Mouse (Mus musculus) lung, adult 2 months (tissue): ENCODE measurements around the gene Map4. TPM values are rescaled to one million over a fixed set of nuclear protein-coding genes. Genes with fewer than 3 reads are reported as not detected.

Experiments
- DNase-seq: peaks from one replicate; pipeline ENCODE4 v3.0.0; 2022
- H3K4me1 ChIP-seq: fragments of 200-500 bp; 2 replicates; pipeline ENCODE4 v1.6.1; 2011; ENCODE audit warnings: low read length; ENCODE audit not compliant: control insufficient read depth, insufficient read depth
- H3K4me3 ChIP-seq: fragments of 200-500 bp; replicated peaks from 2 replicates; pipeline ENCODE3; 2011; ENCODE audit warnings: low read depth, mild to moderate bottlenecking, control low read depth, low read length; ENCODE audit errors: extremely low read depth
- CTCF ChIP-seq: fragments of 200-500 bp; IDR thresholded peaks from 2 replicates; pipeline ENCODE4 v1.5.1; 2011; ENCODE audit warnings: mild to moderate bottlenecking, low read length, control low read depth; ENCODE audit not compliant: insufficient read depth
- POLR2A ChIP-seq: fragments of 200-500 bp; IDR thresholded peaks from 2 replicates; pipeline ENCODE4 v1.6.1; 2011; ENCODE audit warnings: low read depth, mild to moderate bottlenecking, control low read depth, low read length, borderline replicate concordance; ENCODE audit errors: extremely low read depth
- WGBS: fragments of 180-500 bp; shearing (Covaris S2); methylation state at CpG from one replicate; pipeline ENCODE4 v1.1.7; 2018; 5-methylcytosine and 5-hydroxymethylcytosine counted together
- polyA plus RNA-seq: library from polyadenylated mRNA; depleted of rRNA; stranded (reverse); fragments of >200 nt; gene quantifications from 2 replicates; pipeline ENCODE4 v1.2.3, GENCODE M21; 2012

The Map4 gene
- polyA plus RNA-seq, 1 experiment: 275 TPM

DNA sequence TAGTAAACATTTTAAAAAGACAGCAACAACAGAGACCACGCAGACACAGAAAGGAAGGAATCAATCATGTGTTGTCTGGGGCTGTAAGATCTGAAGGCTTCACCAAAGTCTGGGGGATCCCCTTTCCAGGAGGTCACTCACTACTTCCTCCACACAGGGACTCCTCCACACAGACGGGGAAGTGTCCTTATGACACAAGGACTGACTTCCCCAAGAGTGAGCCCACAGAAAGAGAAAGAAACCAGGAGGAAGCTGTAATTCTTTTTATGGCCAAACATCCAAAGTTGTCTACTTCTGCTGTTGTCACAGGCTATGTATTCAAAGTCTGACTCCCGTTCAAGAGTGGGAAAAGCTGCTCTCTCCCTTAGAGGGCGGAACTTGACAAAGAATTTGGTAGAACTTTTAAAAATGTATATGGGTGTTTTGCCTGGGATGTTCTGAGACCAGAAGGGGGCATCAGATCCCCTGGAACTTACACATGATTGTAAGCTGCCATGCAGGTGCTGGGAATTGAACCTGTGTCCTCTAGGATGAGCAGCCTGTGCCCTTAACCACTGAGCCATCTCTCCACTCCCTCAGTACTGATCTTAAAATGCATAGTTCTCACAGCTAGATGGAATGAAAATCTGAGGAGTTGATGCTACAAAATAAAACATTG is 16.9 kb upstream of the Map4 start:
- H3K4me1 ChIP-seq: no peaks in the 10 kb centered on the region
- 37% methylated on average over 4 of the region's 4 CpGs for WGBS
- DNase-seq: no peak
- no peak for TF ChIP-seq CTCF
- TF ChIP-seq POLR2A: no peak
- H3K4me3 ChIP-seq: no peak overlapping the region

DNA sequence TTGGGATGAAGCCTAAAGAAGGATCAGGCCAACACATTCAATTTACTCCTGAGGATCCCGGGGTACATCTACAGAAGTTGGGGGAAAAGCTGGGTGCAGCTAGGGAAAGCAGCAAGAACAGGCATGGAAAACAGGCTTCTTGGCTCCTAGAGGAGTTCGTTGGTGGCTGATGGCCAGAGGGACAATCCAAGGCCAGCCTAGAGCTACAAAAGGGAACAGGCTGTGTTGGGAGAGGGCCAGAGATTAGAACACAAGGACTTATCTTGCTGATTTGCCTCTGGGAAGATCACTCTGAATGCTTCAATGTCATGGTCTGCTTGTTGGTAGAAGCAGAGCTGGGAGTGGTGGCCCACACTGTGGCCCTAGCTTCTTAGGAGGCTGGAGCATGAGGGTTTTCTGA is 13.3 kb upstream of the Map4 start:
- 71% methylated on average over 2 of the region's 2 CpGs for WGBS
- no peak for DNase-seq
- no peaks in the 10 kb centered on the region for H3K4me1 ChIP-seq
- no peak for TF ChIP-seq POLR2A
- no peak for TF ChIP-seq CTCF
- no peak overlapping the region for H3K4me3 ChIP-seq

DNA sequence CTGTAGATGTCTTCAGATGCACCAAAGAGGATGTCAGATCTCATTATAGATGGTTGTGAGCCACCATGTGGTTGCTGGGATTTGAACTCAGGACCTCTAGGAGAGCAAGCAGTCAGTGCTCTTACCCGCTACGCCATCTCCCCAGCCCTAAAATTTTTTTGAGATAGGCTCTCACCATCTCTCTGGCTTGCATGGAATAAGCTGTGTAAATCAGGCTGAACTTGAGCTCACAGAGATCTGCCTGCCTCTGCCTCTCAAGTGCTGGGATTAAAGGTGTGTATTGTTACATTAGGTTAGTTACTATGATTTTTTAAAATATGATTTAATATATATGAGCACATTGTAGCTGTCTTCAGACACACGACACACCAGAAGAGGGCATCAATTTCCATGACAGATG is 2.1 kb upstream of the Map4 start:
- TF ChIP-seq POLR2A (no peak), CTCF (no peak)
- WGBS: 97% methylated on average over 3 of the region's 3 CpGs

DNA sequence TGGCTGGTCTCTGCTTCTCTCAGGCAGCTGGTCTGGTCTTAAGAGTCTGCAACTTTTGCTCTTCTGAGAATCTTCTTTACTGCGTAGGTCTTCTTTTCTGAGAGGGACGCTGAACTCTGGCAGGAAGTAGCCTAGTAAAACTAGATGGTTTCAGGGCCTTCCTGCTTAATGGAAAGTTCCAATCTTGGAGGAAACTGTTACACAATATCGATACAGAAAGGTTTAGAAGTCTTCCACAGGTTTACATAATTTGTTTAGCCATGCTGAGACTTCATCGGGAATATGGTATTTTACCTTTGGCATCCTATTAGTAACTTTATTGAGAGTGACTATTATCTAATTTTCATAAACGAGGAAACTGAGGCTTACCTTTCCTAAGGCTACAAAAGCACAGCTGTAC is 1.2 kb upstream of the Map4 start:
- H3K4me1 ChIP-seq: 0 out of 2 replicates have a peak, but pooled peaks cover 2% of the 10 kb centered on the region
- WGBS: 86% methylated on average over 5 of the region's 5 CpGs
- TF ChIP-seq CTCF: no peak
- no peak for TF ChIP-seq POLR2A
- H3K4me3 ChIP-seq: no peak overlapping the region
- DNase-seq: no peak

More for the DNA sequence above, 2.1 kb upstream of the Map4 start:
- no peak overlapping the region for H3K4me3 ChIP-seq
- H3K4me1 ChIP-seq: 0 out of 2 replicates have a peak, but pooled peaks cover 2% of the 10 kb centered on the region
- no peak for DNase-seq

DNA sequence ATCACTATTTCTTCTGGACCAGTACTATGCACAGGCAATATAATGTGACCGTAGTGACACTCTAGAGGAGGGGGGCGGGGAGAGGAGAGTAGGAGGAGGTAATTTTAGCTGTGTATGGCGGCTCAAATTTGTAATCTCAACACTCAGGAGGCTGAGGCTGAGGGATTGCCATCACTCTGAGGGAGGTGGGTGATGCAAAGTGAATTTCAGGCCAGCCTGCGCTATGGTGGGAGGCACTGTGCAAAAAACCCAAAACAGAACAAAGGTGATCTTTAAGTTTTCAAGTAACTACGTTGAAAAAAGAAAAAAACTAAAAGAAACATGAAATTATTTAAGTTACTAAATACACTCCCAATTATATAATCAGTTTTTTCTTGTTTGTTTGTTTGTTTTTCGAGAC is 508 bp upstream of the Map4 start:
- H3K4me3 ChIP-seq: no peak overlapping the region

DNA sequence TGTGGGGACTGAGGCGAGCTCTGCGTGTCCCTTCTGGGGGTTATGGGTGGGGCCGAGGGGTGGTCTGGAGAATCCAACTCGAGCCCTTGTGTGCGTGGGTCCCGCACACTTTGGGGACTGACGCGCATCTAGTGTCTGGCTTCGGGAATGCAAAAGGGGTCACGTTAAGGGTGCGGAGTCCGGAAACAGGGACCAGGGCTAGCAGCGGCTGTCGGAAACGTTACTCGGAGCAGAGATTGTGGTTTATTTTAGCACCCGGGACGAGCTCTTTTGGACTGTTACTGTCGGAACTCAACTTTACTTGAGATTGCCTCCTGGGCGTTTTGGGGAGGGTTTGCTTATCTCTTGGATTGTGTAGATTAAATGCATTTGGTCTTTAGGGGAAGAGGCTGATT is 1.1 kb downstream of the Map4 start:
- 0 out of 2 replicates have a peak, but pooled peaks cover 2% of the 10 kb centered on the region for H3K4me1 ChIP-seq
- WGBS: 0% methylated on average over 20 of the region's 20 CpGs
- no peak for DNase-seq
- peak overlapping the region; percentile 67 for H3K4me3 ChIP-seq
- TF ChIP-seq POLR2A (0 out of 2 replicates have a peak, but pooled peaks have one; percentile 14), CTCF (no peak)

More for the DNA sequence above, 508 bp upstream of the Map4 start:
- TF ChIP-seq CTCF (no peak), POLR2A (no peak)
- 66% methylated on average over 6 of the region's 6 CpGs for WGBS
- no peak for DNase-seq
- 0 out of 2 replicates have a peak, but pooled peaks cover 2% of the 10 kb centered on the region for H3K4me1 ChIP-seq

DNA sequence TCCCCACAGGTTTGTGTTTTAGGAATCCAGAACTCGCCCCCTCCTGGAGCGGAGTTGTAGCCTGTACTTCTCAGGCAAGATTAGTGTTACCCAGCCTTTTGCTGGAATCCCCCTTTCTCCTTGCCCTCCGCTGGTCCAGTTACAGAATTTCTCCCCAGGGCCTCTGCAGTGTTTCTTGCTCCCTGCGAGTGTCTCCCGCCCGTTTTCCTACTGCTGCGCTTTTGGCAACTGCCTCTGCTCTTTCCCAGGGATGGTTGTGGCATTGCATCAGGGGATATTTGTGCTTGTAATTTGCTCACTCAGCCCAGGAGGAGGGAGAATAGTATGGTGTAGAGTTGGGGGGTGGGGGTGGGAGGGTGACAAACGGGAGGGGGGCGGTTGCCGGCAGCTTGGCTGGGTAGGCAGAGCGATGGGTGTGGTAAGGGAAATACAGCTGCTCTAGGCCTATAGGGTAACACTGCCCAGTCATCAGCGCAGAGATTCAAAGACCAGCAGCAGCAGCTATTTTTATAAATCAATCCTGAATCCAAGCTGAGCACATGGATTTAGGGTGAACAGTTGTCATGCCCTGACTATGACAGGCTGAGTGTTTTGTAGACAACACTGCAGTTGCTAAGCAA is 1.6 kb downstream of the Map4 start:
- peak; percentile 41 for DNase-seq

DNA sequence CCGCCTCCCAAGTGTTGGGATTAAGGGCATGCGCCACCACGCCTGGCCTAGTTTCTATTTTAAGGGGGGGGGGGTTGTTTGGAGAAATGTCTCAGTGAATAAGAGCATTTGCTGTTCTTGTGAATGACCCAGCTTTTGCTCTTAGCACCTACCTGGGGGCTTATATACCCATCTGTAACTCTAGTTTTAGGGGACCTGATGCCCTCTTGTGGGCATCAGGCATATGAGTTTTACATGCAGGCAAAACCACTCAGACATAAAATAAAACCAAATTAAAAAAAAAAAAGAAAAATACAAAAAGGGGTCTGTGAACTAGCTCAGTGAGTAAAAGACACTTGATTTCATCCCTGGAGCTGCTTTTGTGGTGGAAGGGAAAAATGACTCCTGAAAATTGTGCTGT is 8.1 kb downstream of the Map4 start:
- DNase-seq: no peak
- TF ChIP-seq POLR2A: no peak
- no peak for TF ChIP-seq CTCF
- H3K4me1 ChIP-seq: no peaks in the 10 kb centered on the region
- no peak overlapping the region for H3K4me3 ChIP-seq
- WGBS: 96% methylated on average over 3 of the region's 3 CpGs

More for the DNA sequence above, 1.6 kb downstream of the Map4 start:
- H3K4me1 ChIP-seq: 0 out of 2 replicates have a peak, but pooled peaks cover 2% of the 10 kb centered on the region
- WGBS: under 1% methylated on average over 12 of the region's 12 CpGs
- no peak for TF ChIP-seq CTCF
- TF ChIP-seq POLR2A: no peak
- peak overlapping the region; percentile 67 for H3K4me3 ChIP-seq

DNA sequence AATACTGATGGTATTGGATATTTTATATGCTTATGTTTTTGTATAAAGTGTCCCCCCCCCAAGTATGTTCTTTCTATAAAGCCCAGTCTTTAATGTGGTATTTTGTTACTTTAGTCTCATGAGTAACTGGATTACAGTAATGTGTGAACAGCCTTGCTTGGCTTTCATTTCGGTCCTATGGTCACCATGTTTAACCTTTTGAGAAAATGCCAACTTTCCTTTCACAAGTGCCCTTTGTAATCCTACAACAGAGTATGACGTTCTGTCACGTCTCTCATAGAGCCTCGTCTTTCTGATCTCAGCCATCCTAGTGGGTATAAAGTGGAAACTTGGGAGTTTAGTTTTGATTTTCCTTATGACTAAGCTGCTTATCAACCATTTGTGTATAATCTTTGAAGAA is 11.5 kb downstream of the Map4 start:
- 39% methylated on average over 4 of the region's 4 CpGs for WGBS
- H3K4me1 ChIP-seq: no peaks in the 10 kb centered on the region
- no peak for DNase-seq
- no peak overlapping the region for H3K4me3 ChIP-seq
- TF ChIP-seq POLR2A (no peak), CTCF (no peak)

DNA sequence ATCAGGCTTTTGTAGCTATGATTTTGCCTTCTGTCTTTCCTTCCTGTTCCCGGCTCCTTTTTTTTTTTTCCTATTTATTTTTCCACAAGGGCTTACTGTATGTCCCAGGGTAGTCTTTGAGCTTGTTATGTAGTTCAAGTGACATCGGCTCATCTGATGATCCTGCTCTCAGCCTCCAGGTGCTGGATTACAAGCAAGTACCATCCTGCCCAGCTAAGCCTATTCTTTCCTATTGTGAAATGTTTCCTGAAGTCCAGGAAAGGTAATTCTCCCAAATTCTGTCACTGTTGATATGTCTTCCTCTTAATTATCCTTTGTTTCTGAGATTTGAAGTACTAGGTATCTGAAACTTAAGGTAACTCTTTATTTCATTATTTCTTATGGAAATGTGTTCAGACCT is 13.5 kb downstream of the Map4 start:
- whole genome bisulfite sequencing: 66% methylated on average over 2 of the region's 2 CpGs
- TF ChIP-seq POLR2A (no peak), CTCF (no peak)
- DNase-seq: no peak
- Histone ChIP-seq H3K4me3 (no peak overlapping the region), H3K4me1 (no peaks in the 10 kb centered on the region)
